Mouse (Mus musculus) heart, adult 11 months (tissue): ENCODE data around the gene Plcb4.

Experiments
- DNase-seq: peaks from one replicate; pipeline ENCODE4 v3.0.0; 2022

The Plcb4 gene

DNA sequence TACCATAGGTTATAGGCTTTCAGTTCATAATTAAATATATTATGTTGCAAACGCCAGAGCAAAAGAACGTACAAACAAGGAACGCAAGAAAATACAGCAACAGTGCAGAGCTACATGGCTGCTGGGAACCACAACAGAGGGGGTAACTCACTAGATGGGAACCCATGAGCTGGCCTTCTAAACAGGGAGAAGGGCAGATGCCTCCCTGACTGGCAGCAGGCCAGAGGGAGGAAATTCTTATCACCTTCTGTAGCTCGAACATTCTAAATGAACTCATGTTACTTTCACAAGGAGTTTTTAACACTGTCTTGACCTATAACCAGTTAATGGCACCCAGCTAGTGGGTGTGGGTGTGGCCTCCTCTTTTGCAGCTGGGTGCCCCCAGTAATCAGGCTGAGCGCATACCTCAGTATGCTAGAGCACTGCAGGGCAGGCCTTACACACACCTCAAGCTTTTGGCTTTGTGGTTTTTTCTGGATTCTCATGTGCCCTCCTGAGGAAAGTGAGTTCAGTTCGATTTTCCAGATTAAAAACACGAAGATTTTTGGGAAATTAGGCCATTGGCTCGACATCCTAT lies 102.5 kb downstream of the Plcb4 start:
- DNase-seq, result peak; percentile 92

DNA sequence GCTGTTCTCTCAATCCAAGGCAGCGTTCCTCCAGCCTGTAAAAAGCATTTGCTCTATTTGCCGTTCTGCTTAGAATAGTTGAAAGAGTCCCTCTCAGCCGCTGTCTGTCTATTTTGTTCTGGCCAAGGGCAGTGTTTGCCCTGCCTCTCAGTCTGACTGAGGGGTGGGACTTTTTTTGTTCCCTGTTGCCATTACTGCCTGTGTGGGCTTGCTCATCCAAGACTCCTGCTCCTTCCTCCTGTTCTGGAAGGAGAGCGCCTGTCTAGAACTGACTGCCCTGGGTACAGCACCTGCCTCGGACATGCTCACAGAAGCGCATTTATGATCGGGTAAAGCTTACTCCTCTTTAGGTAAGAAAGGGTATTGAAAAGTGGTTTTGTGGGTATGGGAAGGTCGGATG lies 105.9 kb downstream of the Plcb4 start:
- peak; percentile 86 for DNase-seq

DNA sequence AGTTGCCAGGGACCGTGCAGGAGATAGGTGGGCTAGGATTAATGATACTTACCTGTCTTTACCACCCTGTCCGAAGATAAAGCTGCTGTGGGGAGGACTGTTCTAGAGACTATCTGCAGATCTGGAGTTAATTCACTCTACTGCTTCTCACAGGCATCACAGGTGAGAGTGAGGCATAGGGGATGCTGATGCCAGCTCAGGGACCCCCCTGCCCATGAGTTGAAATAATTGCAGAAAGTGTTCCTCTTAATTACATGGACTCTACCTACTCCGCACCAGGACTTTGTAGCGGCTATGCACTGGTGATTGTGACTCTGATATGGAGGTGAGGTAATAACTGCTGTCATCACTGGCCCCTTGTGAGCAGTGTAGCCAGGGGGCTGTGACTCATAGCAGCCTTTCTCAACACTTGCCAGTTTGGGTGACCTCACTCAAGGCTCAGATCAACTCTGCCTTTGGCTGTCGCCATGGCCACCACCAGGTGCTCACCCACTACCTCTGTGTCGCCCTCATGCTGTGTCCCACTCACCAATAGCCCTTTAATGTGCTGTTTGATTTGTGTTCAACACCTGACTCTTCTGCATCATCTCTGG lies 107.8 kb downstream of the Plcb4 start:
- peak; percentile 93 for DNase-seq

DNA sequence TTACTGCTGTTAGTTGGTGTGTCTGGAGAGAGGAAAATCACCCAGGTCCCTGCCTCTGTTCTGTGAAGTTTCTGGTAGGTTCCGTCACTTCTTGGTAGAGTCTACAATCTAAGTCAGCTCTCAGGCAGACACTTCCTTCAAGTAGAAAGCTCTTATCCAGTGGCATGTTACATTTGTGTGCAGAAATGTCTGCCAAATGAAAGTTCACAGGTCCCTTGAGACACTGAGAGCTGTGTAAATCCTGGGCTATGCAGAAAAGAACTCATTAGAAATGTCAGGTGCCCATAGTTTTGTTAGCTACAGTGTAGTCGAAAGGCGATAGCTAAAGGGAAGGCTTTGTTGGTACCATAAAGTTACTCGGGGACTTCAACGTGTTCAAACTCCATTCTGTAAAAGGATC lies 108.7 kb downstream of the Plcb4 start:
- peak; percentile 88 for DNase-seq

DNA sequence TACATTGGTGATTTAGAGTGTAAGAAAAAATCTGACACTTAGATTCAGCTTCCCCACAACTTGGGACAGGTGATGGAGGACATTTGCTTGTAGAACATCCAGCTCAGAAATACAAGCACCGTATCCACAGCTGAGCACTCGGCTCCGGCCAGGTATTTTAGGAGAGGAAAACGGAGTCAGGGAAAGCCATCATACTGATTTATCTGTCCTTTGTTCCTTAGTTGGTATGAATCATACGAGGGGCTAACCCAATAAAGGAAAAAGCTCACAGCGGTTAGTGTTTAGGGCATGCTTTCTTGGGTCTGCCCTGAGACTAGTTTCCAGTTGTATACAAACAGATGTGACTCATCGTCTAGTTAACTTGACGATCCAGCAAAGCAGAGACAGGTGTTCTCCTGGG lies 110.9 kb downstream of the Plcb4 start:
- DNase-seq, result peak; percentile 81

DNA sequence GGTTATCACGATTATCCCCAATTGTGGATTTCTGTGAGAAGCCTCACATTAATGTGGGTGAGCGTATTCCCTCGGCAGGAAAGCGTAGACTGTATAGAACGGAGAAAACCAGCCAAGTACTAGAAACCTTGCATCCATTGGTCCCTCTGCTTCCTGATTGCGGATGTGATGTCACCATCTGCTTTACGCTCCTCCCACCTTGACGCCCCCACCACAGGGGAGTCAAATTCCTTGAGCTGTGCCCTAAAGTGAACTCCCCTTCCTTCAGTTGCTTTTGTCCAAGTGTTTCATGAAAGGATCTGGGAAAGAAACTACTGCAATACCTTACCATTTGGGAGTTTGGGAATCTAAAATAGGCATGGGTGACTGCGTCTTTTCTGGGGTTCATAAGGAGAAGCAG lies 111.4 kb downstream of the Plcb4 start:
- no peak for DNase-seq

DNA sequence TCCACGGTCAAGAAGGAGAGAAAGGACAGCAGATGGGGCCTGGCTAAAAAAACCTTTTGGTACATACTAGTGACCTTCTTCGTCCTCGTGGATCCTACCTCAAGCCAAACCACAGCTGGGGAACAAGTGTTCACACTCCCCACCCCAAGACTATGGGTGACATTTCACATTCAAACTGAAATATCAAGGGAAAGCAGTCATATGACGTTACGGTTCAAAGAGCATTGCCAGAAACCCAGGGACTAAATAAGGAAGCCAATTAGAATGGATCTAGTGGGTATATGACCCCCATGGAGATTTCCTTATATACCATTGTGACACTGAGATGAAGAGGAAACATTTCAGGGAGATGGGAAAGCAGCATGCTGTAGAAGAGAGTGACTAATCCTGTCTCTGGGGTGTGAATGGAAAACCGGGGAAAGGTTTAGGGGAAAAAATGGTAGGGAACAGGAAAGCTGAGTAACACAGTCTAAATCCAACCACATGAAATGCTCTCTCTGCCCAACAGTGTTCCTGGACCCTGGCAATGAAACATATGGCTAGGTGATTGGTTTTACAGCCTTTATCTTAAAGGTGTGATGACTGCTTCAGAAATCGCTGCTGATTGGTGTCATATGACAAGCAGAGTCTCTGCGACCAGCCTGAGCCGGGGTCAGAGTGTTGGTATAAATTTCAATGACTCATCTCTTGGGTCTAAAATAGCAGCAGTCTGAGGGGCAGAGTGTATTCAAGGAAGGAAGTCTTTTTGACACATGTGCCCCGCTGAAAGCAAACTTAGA lies 114.6 kb downstream of the Plcb4 start:
- DNase-seq, result peak; percentile 88

DNA sequence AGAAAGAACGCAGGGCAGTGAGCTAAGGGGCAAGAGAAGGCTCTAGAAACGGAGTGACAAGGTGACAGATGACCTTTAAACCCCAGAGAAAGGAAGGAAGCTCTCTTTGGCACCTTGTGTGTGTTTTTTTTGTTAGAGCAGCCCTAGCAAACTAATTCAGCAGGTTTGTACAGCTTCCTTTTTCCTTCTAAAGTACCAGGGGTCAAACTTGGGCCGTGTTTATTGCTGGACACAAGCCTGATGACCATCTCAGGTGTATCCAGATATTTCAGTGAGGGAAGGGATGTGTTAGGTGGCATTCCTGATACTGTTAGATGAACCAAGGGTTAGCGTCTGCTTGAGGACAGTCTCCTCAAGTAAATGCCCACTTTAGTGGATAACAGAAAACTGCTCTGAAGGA lies 116.2 kb downstream of the Plcb4 start:
- DNase-seq, result peak; percentile 95

DNA sequence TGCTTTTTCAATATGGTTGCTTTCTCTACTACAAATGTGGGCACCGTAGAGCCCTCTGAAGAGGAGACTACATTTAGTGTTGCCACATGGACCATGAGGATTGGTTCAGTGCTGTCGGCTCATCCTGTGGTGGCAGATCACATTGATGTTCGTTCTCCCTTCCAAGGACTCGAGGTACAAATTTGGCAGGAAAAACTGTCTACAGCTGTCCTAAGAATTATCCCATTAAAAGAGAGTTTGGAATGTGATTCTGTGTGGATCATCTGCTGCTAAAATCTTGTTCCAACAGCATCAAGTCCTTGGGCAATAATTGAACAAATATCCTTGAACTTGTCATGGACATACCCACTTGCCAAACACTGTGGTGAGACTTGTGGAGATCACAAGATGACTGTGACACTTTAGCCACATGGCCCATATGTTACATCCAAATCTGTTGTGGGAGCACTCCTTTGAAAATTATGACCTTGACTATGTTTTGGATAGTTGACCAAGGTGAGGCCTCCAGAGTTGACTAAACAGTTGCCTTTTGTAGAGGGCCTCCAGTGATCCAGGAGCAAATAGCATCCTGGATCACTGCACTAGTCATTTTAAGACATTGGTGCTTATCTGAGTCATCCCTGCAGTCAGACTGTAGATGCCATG lies 117.4 kb downstream of the Plcb4 start:
- DNase-seq, result peak; percentile 80

DNA sequence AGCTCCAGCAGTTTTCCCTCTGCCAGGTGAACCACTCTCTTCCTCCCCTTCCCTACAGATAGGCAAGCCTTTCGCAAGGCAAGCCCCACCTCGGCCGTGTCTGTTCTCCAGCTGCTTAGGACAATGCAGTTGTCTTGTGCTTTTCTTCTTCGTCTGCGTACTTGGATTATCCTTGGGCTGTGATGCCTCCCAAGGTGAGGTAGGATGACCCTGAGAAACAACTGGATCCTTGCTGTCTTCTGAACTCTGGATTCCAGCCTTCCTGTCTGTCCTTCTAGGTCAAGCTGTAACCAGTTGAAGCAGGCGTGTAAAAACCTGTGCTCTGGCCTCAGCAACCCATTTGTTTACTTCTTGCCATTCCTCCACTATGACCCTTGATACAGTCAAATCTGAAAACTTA lies 122.6 kb downstream of the Plcb4 start:
- peak; percentile 82 for DNase-seq

DNA sequence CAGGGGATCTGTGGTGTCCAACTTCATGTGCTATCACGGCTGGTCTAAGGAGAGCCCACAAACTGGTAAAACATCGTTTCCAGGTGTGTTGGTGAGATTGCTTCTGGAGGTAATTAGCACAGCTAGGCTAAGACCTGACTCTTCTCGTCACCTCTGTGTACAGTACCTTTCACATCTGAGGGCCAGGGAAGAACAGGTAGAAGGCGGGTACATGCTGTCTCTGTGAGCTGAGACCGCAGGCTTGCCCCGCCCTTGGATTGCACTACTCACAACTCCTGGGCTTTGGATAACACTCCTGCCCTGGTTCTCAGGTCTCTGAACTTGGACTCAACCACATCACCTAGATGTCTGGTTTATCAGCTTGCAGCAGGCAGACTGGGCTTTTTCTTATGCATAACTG lies 128.6 kb downstream of the Plcb4 start:
- DNase-seq, result peak; percentile 82

DNA sequence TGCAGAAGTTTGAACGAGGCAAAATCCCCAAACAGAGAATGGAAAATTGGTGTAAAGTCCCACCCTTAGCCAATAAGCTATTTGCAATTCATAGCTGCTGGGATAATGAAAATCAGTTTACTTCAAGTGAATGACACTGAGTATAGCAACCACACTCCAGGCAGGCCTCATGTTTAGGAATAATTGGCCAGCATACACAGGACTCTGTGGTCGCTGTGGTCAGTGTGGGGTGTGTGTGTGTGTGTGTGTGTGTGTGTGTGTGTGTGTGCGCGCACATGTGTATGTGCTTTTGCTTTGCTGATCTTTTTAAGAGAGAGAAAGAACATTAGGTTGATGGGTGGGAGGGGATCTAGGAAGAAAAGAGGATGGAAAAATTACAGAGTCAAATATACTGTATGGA lies 134.1 kb downstream of the Plcb4 start:
- DNase-seq, result peak; percentile 5

DNA sequence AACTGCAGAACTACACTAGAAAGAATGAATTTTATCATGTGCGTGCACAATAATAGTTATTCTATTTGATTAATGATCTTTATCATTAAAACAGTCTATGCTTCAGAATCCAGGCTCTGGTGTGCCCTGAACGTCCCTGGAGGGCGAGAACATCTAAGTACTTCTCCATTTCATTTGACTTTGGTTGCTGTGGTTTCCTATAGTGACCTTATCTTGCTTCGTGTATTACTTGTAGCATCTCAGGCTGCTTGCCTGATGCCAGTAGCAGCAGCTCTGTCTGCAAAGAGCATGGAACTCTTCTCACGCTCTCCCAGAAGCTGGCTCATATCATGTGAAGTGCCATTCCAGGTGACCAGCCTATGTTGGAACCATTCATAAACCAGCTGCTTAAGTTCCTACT lies 137.9 kb downstream of the Plcb4 start:
- DNase-seq, result peak; percentile 28

DNA sequence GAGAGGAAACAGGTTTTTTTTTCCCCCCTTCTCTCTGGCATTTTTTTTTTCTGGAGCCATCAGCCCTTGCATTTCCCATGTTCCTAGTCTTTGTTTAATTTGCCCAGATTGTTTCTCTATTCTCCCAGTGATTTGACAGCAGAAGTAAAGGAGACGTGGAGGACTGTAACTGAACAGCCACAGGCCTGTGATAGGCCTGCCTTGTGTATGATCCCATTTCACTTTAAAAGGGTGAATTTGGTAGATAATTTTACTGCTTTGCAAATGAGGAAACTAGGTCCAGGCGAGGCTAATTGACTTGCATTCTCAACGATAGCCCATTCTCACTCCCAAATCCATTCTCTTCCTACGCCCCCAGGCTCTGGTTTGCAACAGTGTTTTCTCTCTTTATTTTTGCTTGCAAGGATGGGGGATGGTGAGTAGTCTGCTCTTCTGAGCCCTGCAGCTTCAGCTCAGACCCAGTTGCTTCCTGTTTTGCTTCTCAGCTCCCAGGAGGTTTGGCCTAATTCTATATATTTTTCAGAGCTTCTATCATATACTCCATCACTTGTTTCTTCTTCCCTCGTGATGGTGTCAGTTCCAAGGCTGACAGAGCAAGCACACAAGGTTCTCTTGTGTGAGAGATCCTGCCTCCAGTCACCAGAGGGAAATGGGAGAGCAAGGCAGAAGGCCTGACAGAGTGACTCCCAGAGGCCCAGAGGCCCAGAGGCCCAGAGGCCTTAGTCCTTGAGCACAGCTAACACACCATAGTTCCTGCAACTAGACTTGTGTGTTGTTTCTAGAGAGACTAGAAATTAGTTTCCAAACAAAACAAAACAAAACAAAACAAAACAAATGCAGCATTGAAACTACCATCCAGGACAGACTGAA lies 139.1 kb downstream of the Plcb4 start:
- peak; percentile 95 for DNase-seq

DNA sequence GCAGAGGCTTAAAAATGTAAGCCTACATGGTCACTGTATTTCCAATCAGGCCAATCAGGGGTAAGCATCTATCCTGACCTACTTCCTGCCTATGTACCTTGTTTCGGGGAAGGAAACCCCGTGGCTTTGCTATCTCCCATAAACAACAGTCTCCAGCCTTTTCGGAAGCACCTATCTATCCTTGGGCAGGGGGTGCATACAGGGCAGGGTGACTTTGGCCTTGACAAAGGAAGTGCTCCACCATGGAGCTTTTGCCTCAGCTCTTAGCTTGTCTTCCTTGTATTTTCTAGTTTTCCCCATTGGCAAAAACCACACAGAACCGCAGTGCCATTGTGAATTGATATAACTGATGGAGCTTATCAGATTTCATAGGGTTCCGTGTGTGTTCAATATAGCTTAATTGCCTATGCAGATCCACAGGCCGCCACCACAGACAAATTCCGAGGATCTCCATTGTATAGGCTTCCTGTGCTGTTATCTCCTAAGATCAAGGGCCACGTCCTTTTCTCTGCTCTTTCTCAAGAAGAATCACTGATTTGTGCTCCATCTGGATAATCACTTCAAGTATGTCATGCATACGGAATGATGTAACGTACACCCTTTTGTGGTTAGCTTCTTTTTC lies 140.4 kb downstream of the Plcb4 start:
- peak; percentile 92 for DNase-seq

DNA sequence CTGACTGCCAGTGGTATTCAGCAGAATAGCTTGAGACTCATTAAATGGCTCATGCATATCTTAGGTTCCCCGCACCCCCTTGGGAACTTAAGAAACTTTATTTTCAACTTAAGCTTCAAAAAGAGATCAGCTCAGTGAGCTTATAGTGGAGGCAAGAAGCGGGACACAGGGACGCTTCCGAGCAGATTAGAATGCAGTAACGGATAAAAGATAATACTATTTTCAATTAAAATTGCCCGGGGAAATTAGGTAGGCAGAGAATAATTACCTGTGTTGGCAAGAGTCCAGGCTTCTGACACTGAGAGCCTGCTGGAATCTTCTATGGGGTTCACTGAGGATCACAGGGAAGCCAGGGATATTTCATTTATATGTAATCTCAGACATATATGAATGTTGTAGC lies 141.6 kb downstream of the Plcb4 start:
- peak; percentile 70 for DNase-seq

DNA sequence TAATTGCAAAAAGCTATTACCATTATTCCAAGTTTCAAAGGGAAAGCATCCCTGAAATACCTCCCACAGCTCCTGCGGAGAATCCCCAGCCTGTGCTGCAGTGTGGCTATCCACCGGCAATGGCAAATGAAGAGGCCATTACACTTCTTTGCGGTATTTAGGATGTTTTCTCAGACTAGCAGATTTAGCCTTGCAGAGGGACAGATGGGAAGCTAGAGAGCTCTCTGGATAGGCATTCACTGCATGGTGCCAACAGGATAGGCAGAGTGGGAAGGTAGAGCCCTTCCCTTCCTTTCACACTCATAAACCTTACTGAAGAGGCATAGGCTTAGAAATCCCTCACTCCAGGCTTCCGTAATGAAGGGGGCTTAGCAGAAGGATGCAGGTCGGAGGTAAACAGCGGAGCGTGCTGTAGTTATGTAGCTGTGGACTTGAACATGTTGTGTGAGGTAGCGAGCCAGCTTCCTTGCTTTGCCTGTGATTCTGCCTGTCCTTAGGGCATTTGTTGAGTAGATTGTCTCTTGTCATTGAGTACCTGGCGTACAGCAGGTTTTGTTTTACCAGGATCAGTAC lies 144.2 kb downstream of the Plcb4 start:
- DNase-seq, result peak; percentile 64

DNA sequence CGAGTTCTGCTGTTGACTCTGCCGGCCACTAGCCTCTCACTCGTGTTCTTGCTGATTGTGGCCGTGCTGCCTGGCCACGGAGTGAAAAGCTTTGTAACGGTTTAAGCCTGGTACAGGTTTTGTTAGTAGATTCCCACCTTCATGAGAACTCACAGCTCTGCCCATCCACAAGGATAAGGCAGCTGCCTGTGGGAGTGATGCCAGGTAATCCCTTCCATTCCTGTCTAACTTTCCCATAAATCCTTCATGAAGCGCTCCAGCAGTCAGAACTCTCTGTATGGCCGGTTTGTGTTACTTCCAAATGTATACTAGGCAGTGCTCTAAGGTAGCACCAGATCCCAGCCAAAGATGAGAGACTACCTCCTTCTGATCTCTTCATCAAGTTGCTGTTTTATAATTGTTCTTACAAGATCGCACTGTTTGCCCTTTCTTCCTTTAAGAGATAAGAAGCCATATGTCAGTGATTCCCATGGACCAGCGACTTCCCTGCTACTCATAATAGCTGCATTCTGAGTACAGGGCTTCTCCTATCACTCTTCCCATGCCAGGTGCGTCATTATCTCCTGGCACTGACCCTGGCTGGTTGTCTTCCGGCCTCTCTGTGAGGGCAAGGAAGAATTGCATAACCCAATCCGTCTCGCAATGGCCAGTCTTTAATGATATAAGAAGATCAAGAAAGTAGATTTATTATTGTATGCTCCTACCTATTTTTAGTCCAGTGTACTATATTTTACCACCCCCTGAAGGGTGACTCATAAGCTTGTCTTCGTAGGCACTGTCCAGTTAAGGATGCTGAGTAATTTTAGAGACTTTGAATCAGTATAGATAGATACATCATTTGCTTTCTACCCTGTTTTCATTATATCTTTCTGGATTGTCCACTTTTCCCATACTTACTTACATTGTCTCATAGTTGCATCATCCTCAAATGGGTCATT lies 147.2 kb downstream of the Plcb4 start:
- peak; percentile 90 for DNase-seq

DNA sequence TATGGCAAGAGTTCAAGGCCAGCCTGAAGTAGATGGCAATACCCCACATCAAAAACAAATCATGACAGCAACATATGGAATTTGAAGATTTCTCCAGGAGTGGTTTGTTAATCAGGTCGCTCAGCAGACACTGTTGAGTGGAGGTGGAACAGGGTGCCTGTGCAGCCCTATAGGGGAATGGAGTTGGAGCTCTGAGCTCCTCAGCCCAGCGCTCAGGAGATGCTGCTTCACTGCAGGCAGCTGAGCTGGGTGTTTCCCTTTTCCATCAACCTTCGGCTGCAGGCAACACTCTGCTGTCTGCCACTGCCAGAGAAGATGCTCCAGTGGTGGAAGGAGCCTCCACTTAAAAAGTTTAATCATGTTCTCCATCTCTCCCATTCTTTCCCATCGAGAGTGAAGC lies 149.5 kb downstream of the Plcb4 start:
- peak; percentile 74 for DNase-seq

DNA sequence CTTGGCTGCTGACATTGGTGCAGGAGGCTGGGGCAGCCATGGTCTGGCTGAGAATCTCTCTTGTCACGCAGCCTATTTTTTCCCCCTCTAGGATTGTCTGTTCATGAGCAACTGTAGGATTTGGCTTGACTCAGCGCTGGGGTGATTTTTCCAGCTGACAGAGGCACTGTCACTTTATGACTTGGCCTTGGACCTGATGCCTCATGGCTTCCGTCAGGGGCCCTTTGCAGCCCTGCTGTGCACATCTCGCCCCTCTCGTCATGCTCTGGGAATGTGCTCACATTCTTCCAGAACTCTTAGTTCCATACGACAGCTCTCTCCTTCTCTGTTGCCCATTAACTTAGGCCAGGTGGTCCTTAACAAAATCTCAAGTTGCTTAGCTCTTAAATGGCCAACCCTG lies 152.0 kb downstream of the Plcb4 start:
- peak; percentile 94 for DNase-seq
